Mouse (Mus musculus): ENCODE data around the gene Acox1.

GRCm38 (mm10) chr11:116134171-116134570 is 64.7 kb downstream of the Acox1 start:
- TF ChIP-seq CTCF (IDR thresholded peaks at IDR 0.05; ENCODE audit: low read depth) (no peak), EP300 (IDR thresholded peaks at IDR 0.05; ENCODE audit: low read depth) (no peak)

Data from liver, postnatal 0 days (tissue).